Mouse (Mus musculus) heart, postnatal 4 days (tissue): Measurements from ENCODE around the gene Mark2. TPM values are rescaled to one million over a fixed set of nuclear protein-coding genes. Genes with fewer than 3 reads are reported as not detected.

ENCODE experiments used
- DNase-seq: peaks from one replicate; pipeline ENCODE4 v3.0.0; 2021
- total RNA-seq, 2 experiments: library from RNA; stranded (reverse); gene quantifications; 2 replicates each; pipeline ENCODE4 v1.2.3; 2021

Gene Mark2
- total RNA-seq, 2 experiments from 2014 or later = 54.9 to 58.4 TPM

GRCm38 (mm10) chr19:7294098-7294876, 47.4 kb downstream of the Mark2 start:
- DNase-seq = no peak

GRCm38 (mm10) chr19:7291958-7292709, 49.5 kb downstream of the Mark2 start:
- DNase-seq = no peak

- no peak for DNase-seq
Observed at GRCm38 (mm10) chr19:7289767-7290166, 51.9 kb downstream of the Mark2 start.

GRCm38 (mm10) chr19:7288288-7288687, 53.4 kb downstream of the Mark2 start:
- no peak for DNase-seq

- no peak for DNase-seq
Observed at GRCm38 (mm10) chr19:7286563-7287315, 54.9 kb downstream of the Mark2 start.

GRCm38 (mm10) chr19:7280557-7281330, 60.9 kb downstream of the Mark2 start:
- no peak for DNase-seq

- peak; percentile 79 for DNase-seq
Observed at GRCm38 (mm10) chr19:7279114-7279513, 62.5 kb downstream of the Mark2 start.

GRCm38 (mm10) chr19:7278200-7278906, 63.3 kb downstream of the Mark2 start:
- no peak for DNase-seq

GRCm38 (mm10) chr19:7276796-7277195, 64.9 kb downstream of the Mark2 start:
- DNase-seq = no peak

GRCm38 (mm10) chr19:7276053-7276659, 65.5 kb downstream of the Mark2 start:
- no peak for DNase-seq

GRCm38 (mm10) chr19:7275131-7275789, 66.4 kb downstream of the Mark2 start:
- DNase-seq = no peak

GRCm38 (mm10) chr19:7274326-7274990, 67.2 kb downstream of the Mark2 start:
- no peak for DNase-seq

- no peak for DNase-seq
Observed at GRCm38 (mm10) chr19:7273486-7273885, 68.2 kb downstream of the Mark2 start.

- DNase-seq = peak; percentile 57
Observed at GRCm38 (mm10) chr19:7269290-7270044, 72.2 kb downstream of the Mark2 start.

- peak; percentile 91 for DNase-seq
Observed at GRCm38 (mm10) chr19:7268722-7269090, 73.0 kb downstream of the Mark2 start.

GRCm38 (mm10) chr19:7267781-7268721, 73.6 kb downstream of the Mark2 start:
- DNase-seq = peak; percentile 91

- peak; percentile 88 for DNase-seq
Observed at GRCm38 (mm10) chr19:7267091-7267741, 74.4 kb downstream of the Mark2 start, which contains the start of gene Rcor2. Gene Rcor2 (plus strand): TSS chr19:7267325.
